Mouse (Mus musculus) liver, embryonic 14.5 days (tissue): ENCODE data around the gene Xpnpep1.

ENCODE experiments used
- CTCF ChIP-seq: IDR thresholded peaks from 2 replicates; pipeline ENCODE4 v1.5.1; 2016; ENCODE audit warnings: antibody characterized with exemption, low read depth, control low read depth
- EP300 ChIP-seq: IDR thresholded peaks from 2 replicates; pipeline ENCODE4 v1.6.1; 2016; ENCODE audit warnings: antibody characterized with exemption, low read depth

GRCm38 (mm10) chr19:53003554-53004365, 36.3 kb downstream of the Xpnpep1 start:
- TF ChIP-seq CTCF = no peak
- peak; percentile 81 for TF ChIP-seq EP300
